Mouse (Mus musculus): ENCODE results near the gene Tpbpa. TPM values are rescaled to one million over a fixed set of nuclear protein-coding genes. Genes with fewer than 3 reads are reported as not detected.
"Not testable (repeated sequence)": the region's sequence is repeated elsewhere in the genome, so short reads cannot be mapped to it uniquely, and the experiment has no call there.

Tpbpa gene
- not detected for total RNA-seq (2022)

DNA sequence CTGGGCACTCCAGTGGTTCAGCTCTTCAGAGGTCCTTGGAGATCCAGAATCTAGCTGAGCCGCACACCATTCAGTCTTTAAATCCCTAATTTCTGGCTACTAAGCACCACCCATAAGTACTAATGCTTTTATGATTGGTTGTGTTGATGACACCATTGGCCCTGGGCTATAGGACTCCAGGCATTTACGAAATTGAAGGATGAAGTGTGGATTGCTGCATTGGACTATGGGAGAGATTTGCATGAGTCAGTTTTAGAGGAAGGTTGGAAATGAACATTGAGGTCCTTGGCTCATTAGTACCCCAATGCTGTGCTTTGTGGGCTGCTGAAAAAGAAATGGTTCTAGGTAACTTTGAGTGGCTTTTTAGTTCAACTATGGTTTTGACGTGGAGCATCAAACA, at the start of gene Tpbpa:
TSS of gene Tpbpa (minus strand) at position 101 of the 400 bp plus-strand sequence.
- not testable (repeated sequence) for DNase-seq (ENCODE audit: low spot score in 2 of 2)

DNA sequence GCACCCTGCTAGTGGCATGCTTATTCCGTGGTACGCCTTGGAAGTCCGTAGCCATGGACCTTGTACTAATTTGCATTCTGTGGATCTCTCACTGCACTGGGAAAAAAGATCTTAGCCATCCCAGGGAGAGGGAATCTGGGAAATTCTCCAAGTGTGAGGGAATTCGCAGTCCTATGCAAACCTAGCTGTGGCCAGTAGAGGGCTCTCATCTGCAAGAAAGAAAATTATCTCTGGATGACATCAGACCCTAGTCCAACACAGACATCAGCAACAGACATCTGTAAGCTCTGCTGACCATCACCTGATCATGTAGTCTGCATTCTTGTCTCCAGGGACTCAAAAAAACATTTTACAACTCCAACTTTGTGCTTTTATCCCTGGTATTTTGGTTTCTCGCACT, 45.1 kb upstream of the Tpbpa start:
- not testable (repeated sequence) for DNase-seq (ENCODE audit: low spot score in 2 of 2)

DNA sequence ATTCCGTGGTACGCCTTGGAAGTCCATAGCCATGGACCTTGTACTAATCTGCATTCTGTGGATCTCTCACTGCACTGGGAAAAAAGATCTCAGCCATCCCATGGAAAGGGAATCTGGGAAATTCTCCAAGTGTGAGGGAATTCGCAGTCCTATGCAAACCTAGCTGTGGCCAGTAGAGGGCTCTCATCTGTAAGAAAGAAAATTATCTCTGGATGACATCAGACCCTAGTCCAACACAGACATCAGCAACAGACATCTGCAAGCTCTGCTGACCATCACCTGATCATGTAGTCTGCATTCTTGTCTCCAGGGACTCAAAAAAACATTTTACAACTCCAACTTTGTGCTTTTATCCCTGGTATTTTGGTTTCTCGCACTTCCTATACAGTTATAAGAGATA, 30.5 kb upstream of the Tpbpa start:
- DNase-seq (ENCODE audit: low spot score in 2 of 2), result not testable (repeated sequence)

DNA sequence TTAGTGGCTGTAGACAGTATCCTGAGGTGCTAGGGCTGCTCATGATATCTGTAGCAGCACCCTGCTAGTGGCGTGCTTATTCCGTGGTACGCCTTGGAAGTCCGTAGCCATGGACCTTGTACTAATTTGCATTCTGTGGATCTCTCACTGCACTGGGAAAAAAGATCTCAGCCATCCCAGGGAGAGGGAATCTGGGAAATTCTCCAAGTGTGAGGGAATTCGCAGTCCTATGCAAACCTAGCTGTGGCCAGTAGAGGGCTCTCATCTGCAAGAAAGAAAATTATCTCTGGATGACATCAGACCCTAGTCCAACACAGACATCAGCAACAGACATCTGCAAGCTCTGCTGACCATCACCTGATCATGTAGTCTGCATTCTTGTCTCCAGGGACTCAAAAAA, 22.2 kb upstream of the Tpbpa start:
- DNase-seq (ENCODE audit: low spot score in 2 of 2), result not testable (repeated sequence)

DNA sequence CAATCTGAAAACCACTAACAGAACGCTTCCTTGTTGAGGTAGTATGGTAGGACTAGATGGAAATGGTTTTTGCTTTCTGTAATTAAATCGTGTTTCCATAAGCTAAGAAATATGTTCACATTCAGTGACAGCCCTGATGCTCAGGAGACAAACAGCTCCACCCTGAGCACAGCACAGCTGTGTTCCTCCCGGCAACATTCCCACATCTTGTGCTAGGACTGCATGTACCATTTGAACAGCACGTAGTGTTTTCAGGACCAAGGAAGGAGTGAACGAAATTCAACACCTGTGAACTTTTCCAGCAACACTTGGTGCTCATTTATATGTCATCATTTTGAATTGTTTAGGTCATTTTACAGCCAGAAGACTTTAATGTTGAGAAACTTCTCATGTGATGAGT, 19.9 kb upstream of the Tpbpa start:
- no peak for DNase-seq (ENCODE audit: low spot score in 2 of 2)

DNA sequence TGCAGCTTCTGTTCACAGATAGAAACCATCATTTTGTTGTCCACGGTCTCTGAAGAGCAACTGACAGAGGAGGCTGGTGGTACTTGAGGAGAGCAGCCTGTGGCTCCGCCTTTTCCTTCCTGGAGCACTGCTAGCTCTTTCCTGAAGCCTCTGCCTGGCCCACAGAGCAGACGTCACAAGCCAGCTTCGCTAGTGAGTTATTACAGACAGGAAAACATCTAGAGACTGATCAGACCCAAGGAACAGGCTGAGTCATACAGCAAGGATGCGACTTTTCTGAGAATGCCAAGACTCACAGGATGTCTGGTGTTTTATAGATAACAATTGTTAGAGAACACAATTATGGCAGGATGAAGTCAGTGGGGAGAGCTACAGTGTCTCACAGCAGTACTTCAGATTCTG, 5.3 kb downstream of the Tpbpa start, which contains the start of the genes Gm49391 and Ctla2a:
TSS of gene Gm49391 (minus strand) at position 72 of the 402 bp plus-strand sequence.
TSS of gene Ctla2a (minus strand) at position 126 of the 402 bp plus-strand sequence.
- DNase-seq (ENCODE audit: low spot score in 2 of 2), result peak in 1 of 2 experiments; percentile 3

DNA sequence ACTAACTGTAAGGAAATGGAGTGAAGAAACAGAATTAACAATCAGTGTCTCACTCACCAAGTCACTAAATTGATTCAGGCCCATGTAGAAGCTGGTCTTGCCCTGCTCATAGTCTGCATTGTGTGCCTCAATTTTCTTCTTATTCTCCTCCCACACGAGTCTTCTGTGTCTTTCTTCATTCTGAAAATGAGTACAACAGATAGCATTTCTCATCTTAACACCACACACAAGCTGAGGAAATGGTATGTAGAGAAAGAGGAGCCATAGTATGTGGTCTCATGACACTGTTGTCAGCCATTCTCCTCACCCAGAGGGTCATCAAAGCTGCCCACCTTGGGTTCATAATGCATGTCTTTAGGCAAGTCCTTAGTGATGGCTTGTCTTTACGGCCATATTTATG, 6.3 kb downstream of the Tpbpa start, which contains the start of gene Gm49393:
TSS of gene Gm49393 (minus strand) at position 101 of the 400 bp plus-strand sequence.
- DNase-seq (ENCODE audit: low spot score in 2 of 2), result not testable (repeated sequence)

DNA sequence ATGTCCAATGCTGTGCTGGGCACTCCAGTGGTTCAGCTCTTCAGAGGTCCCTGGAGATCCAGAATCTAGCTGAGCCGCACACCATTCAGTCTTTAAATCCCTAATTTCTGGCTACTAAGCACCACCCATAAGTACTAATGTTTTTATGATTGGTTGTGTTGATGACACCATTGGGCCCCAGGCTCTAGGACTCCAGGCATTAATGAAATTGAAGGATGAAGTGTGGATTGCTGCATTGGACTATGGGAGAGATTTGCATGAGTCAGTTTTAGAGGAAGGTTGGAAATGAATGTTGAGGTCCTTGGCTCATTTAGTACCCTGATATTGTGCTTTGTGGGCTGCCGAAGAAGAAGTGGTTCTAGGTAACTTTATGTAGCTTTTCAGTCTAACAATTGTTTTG, 37.0 kb downstream of the Tpbpa start, which contains the start of gene Tpbpb:
TSS of gene Tpbpb (minus strand) at position 101 of the 400 bp plus-strand sequence.
- DNase-seq (ENCODE audit: low spot score in 2 of 2), result not testable (repeated sequence)

DNA sequence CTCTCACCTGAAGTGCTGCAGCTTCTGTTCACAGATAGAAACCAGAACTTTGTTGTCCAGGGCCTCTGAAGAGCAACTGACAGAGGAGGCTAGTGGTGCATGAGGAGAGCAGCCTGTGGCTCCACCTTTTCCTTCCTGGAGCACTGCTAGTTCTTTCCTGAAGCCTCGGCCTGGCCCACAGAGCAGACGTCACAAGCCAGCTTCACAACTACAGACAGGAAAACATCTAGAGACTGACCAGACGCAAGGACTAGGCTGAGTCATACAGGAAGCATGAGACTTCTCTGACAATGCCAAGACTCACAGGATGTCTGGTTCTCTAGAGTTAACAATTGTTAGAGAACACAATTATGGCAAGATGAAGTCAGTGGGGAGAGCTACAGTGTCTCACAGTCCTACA, 44.5 kb downstream of the Tpbpa start, which contains the start of gene Ctla2b:
TSS of gene Ctla2b (minus strand) at position 120 of the 400 bp plus-strand sequence.
- peak; percentile 5 to 19 for DNase-seq (ENCODE audit: low spot score in 2 of 2)

DNA sequence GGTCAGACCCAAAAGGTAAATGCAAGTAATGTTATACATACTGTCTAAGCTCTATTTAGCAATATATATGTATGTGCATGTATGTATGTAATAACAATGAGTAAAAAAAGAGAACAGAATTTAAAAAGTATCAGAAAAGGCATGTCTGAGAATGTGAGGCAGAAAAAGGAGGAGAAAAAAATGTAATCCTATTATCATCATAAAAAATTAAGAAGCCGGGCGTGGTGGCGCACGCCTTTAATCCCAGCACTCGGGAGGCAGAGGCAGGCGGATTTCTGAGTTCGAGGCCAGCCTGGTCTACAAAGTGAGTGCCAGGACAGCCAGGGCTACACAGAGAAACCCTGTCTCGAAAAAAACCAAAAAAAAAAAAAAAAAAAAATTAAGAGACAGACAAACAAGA, 45.0 kb downstream of the Tpbpa start, which contains the start of gene Gm49392:
TSS of gene Gm49392 (minus strand) at position 101 of the 400 bp plus-strand sequence.
- not testable (repeated sequence) for DNase-seq (ENCODE audit: low spot score in 2 of 2)

DNA sequence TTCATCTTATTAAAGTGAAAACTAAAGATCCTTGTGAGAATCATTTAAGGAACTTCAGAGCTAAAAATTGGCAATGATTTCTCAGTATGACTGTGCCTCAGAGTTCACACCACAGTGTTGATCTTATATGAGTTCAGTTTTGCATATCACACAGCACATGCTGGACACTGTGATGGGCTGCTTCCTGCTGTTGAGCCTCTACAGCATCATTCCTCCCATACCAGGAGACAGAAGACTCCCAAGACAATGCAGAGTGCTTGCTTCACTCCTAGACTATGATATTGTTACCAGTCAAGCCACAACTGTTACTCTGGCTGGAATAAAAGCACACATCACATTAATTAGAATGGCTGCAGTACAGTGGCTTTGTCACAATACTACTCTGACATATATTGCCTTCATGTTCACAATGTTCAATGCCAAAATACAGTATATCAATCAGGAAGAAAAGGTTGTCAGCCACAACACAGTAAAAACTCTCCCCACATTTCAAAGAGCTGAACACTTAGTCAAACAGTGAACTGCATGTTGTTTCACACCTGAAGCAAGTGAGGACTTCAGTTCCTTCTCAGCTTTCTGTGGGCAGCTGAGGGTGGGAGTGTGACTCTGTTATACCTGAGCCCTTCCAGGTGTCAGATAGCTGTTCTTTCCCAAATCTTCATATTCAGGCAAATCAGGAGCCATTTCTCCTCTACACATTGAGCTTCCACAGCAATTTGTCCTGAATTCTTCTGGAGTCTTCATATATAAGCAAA, 46.2 kb downstream of the Tpbpa start:
- no peak for DNase-seq (ENCODE audit: low spot score in 2 of 2)

DNA sequence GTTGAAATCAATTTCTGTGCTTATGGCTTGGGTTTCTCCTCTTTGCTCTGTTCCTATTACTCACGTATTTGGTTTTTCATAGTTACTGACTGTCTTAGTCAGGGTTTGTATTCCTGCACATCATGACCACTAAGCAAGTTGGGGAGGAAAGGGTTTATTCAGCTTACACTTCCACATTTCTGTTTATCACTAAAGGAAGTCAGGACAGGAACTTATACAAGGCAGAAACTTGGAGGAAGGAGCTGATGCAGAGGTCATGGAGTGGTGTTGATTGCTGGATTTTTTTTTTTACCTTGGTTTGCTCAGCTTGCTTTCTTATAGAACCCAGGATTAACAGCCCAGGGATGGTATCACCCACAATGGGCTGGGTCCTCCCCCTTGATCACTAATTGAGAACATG, 49.5 kb downstream of the Tpbpa start:
- no peak for DNase-seq (ENCODE audit: low spot score in 2 of 2)

Other genes with a start within 250 kb of the Tpbpa start
- not detected for gene BC051665, start 155.6 kb downstream of the Tpbpa start, total RNA-seq (2022)
- not detected for gene Ctsll3, start 139.1 kb downstream of the Tpbpa start, total RNA-seq (2022)
- gene 4930486L24Rik, start 77.5 kb downstream of the Tpbpa start, total RNA-seq (2022), result under 1 TPM in 3 of 4 experiments, not detected in 1; 0.36 to 0.72 (median 0.56) TPM
- under 1 TPM in 1 of 4 experiments, not detected in 3; 0.80 TPM for gene Gm49392, start 45.1 kb downstream of the Tpbpa start, total RNA-seq (2022)
- gene Ctla2b, start 44.5 kb downstream of the Tpbpa start, total RNA-seq (2022), result 1 to 10 TPM; 1.0 to 2.0 (median 1.3) TPM
- not detected for gene Tpbpb, start 37.1 kb downstream of the Tpbpa start, total RNA-seq (2022)
- gene Gm49393, start 6.4 kb downstream of the Tpbpa start, total RNA-seq (2022), result under 1 TPM in 1 of 4 experiments, not detected in 3; 0.61 TPM
- 1 to 10 TPM in 1 of 4 experiments, under 1 TPM in 3; 0.48 to 2.7 (median 0.55) TPM for gene Gm49391, start 5.4 kb downstream of the Tpbpa start, total RNA-seq (2022)
- 10 to 100 TPM; 10.6 to 33.5 (median 15.2) TPM for gene Ctla2a, start 5.4 kb downstream of the Tpbpa start, total RNA-seq (2022)
- gene Ctsj, start 64.0 kb upstream of the Tpbpa start, total RNA-seq (2022), result not detected
- gene Ctsq, start 98.6 kb upstream of the Tpbpa start, total RNA-seq (2022), result not detected
- gene Ctsr, start 222.3 kb upstream of the Tpbpa start, total RNA-seq (2022), result not detected